Mouse (Mus musculus) monocyte, adult 2 months (primary cell): ENCODE measurements around the gene Runx1.

Experiments
- DNase-seq, 2 experiments: peaks; one replicate each; pipeline ENCODE4 v3.0.0; 2022; ENCODE audit warnings: low spot score in 2 of 2, low read depth in 1 of 2

Runx1 gene

DNA sequence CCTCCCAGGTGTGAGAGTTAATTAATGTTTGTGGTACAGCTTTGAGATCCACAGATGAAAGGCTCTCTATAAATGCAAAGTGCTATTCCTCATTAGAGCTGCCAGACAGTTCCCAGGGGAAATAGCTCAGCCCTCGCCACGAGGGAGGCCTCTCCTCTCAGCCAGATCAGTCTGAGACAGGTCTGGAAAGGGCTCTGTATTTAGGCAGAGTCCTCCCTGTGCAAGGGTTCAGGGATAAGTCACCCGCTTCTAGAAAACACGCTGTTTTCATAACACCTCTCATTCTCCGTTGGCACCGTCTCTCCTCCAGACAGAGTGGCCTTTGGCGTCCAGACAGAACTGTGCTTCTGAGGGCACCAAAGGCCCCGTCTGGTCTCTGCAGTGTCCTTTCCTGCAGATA, 204.1 kb downstream of the Runx1 start:
- no peak for DNase-seq

DNA sequence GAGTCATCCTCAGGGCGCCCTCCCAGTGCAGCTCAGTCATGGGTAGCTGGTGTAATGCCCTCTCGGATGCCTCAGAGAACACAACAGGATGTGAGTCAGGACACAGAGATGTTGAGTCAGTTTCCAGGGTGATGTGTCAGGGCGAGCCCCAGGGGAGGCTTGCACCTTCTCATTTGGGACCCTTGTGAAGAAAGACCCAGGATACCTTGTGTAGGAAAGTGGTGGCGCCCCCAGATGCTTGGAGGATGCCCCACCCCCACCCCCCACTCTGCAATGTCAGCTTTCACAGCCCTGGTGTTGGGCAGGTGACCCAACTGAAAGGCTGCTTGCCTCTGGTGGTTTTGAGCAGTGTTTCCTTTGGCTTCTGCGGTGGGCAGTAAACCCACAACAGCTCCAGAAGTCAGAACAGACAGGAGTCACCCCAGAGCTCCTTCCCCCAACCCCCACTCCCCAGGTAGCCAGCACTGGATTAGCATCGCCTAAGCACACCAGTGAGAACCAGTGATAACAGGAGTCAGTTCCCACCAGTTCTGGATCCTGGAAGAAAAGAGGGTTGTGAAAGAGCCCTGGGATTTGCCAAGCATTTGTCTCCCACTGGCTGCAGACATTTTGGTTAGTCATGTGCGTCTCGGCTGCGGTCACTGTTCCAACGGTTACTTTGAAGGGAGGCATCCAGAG, 205.0 kb downstream of the Runx1 start:
- DNase-seq, result peak; percentile 29 to 66

DNA sequence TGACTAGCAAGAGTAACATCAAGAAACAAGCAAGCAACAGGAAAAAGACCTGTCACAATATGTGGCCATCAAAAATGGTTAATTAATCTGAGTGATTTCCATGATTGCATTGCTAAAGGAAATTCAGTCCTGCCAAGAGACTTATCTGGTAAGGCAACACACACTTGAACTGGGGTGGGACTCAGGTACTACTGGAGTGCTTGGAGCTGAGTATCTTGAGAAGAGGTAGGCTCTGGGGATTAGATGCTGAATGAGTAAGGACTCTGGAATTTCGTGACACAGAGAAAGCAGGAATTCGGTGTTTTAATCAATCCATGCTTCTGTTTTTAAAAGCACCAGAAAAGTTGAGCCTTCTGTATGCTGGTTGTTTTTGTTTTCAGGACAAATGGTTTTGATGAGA, 209.1 kb downstream of the Runx1 start:
- no peak for DNase-seq

DNA sequence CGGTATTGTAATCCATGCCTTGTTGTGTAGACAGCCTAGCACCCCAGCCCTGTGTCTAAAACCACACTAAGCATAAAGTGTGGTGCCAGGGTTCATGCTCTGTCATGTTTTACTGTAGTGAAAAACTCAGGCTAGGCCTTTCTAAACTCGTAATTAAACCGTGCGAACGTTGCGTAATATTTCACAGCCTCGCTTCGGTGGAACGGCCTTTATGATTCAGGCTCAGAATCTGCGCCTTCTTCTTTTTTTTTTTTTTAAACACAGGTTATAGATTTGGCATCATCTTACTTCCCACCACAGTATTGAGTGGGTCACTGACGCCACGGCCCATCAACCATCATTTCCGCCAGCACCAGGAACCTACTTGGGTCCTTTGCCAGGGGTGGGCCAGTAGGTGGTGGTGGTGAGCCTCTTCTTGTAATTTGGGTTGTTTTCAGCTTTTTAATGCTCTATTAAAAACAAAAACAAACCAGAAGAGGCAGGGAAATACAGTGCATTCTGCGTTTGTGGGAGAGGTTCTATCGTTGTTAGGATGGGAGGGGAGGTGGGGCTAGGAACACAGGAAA, 210.6 kb downstream of the Runx1 start:
- peak in 1 of 2 experiments; percentile 31 for DNase-seq

DNA sequence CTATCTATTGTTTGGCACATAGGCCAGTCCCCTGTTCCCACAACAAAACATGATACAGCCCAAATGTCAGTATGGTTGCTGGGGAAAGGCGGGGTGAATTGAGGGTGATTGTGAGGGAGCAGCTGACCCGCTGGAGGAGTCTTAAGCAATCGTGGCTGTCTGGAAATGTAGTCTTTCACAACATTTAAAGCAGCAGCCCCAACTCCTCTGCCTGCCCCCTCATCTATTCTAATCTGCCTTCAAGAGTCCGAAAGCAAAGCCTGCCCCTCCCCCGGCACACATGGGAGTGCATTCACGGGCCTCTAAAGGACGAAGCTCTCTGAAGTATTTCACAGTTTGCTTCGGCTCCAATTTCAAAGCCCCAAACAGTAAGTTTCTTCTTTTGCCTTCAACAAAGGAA, 213.4 kb downstream of the Runx1 start:
- DNase-seq, result peak; percentile 52 to 53

- no peak for DNase-seq
Measured at GRCm38 (mm10) chr16:92611641-92612149, 214.3 kb downstream of the Runx1 start.

GRCm38 (mm10) chr16:92610464-92610863, 215.5 kb downstream of the Runx1 start:
- no peak for DNase-seq

DNA sequence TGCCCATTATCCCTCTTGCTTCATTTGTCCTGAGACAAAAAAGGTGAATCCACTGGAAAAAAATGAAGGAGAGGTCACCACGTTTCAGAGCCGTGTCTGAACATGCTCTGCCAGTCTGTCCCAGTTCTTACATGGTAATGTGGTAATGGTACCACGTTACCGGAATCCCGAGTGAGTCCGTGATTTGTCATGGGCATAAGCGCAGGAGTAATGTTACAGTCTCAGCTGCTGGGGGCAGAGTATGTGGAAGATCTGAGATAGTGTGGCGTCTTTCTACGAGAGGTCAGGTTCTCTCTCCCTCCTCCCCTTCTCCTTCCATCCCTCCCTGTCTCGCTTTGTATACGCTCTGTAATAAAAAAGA, 216.3 kb downstream of the Runx1 start:
- no peak for DNase-seq

- no peak for DNase-seq
Measured at GRCm38 (mm10) chr16:92609006-92609716, 216.8 kb downstream of the Runx1 start.

GRCm38 (mm10) chr16:92608180-92608960, 217.6 kb downstream of the Runx1 start:
- no peak for DNase-seq

GRCm38 (mm10) chr16:92606491-92606965, 219.4 kb downstream of the Runx1 start:
- DNase-seq, result no peak

DNA sequence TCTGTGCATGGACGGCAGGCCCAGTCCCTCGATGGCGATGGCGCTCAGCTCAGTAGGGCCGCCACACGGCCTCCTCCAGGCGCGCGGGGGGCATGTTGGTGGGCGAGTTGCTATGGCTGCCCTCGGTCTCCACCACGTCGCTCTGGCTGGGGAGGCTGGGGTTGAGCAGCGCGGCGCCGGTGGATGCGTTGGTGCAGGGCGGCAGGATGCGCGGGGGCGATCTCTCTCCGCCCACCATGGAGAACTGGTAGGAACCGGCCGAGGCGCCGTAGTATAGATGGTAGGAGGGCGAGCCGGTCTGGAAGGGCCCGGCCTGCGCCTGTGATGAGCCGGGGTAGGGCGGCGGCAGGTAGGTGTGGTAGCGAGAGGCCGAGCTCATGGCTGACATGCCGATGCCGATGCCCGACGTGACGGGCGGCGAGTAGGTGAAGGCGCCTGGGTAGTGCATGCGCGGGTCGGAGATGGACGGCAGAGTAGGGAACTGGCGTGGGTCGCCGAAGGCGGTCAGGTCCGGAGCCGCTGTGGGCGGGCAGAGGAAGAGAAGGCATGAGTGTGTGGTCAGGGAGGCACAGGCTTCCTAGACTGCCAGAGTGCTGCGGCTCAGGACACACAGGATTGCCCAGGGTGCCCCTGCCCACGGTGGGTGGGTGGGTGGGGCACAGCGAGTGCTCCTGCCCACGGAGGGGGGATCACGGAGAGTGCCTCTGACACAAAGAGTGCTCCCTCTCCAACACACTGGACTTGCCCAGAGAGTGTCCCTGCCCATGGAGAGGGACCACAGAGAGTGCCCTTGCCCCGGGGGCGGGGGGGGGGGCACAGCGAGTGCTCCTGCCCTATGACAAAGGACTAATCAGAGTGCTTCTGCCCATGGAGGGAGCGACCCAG, 220.1 kb downstream of the Runx1 start:
- no peak for DNase-seq

DNA sequence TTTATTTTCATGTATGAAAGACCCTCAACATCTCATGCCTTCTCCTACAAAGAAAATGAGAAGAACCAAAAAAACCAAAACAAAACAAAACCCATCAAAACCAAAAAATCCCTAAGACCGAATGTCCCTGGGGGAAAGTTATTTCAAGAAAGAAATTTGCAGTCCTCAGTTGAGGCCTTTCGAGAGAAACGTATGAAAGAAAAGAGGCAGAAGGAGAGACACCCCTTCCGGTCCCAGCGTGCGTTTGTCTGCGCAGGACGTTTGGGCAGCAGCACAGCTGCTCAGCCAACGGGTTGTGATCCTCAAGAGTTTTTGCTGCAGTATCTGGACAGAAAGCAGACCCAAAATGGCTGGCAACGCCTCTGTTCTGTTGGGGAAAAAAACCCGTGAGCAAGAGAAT, 223.4 kb downstream of the Runx1 start:
- DNase-seq, result no peak

GRCm38 (mm10) chr16:92601270-92601826, 224.6 kb downstream of the Runx1 start:
- no peak for DNase-seq

GRCm38 (mm10) chr16:92599451-92599850, 226.5 kb downstream of the Runx1 start:
- DNase-seq, result no peak

- no peak for DNase-seq
Measured at GRCm38 (mm10) chr16:92597655-92598054, 228.3 kb downstream of the Runx1 start.

- no peak for DNase-seq
Measured at GRCm38 (mm10) chr16:92592207-92592606, 233.7 kb downstream of the Runx1 start.

DNA sequence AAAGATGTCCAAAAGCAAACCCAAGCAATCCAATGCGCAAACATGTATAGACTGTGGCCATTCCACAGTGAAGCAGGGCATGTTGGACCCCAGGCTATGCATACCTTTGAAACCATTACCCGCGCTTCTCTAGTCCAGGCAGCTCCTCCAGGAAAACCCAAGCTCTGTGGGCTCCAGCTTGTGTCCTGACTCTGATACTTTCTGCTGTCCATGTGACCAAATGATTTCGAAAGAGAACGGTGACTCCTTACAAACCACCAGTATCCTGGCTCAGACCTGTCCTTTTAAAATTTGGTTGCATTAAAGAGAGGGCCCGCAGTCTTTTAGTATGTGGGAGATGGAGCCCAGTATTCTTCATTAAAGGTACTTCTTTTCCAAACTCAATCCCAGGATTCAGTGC, 234.2 kb downstream of the Runx1 start:
- DNase-seq, result no peak

GRCm38 (mm10) chr16:92587836-92588235, 238.1 kb downstream of the Runx1 start:
- no peak for DNase-seq

GRCm38 (mm10) chr16:92581767-92582166, 244.2 kb downstream of the Runx1 start:
- no peak for DNase-seq
